Mouse (Mus musculus) embryo, embryonic 10 days (tissue): ENCODE data around the gene Pold2.
"Not testable (repeated sequence)": the region's sequence is repeated elsewhere in the genome, so short reads cannot be mapped to it uniquely, and the experiment has no call there.

Experiments used
- DNase-seq: peaks from one replicate; pipeline ENCODE4 v3.0.0-alpha.2; 2015; ENCODE audit warnings: low spot score

Pold2 gene

GRCm38 (mm10) chr11:5897839-5898238 lies 19.7 kb upstream of the Pold2 start:
- DNase-seq, result peak; percentile 25

- DNase-seq, result no peak
These were observed 19.1 kb upstream of the Pold2 start for GRCm38 (mm10) chr11:5897230-5897629.

- no peak for DNase-seq
These were observed 15.7 kb upstream of the Pold2 start for GRCm38 (mm10) chr11:5893807-5894206.

GRCm38 (mm10) chr11:5892810-5893368 lies 14.8 kb upstream of the Pold2 start:
- DNase-seq, result peak; percentile 44

GRCm38 (mm10) chr11:5892151-5892591 lies 14.1 kb upstream of the Pold2 start:
- DNase-seq, result peak; percentile 62

GRCm38 (mm10) chr11:5888563-5888962 lies 10.5 kb upstream of the Pold2 start:
- DNase-seq, result not testable (repeated sequence)

- DNase-seq, result peak; percentile 69
These were observed 9.2 kb upstream of the Pold2 start for GRCm38 (mm10) chr11:5887250-5887649.

- peak; percentile 82 for DNase-seq
These were observed 8.1 kb upstream of the Pold2 start for GRCm38 (mm10) chr11:5886187-5886586.

- no peak for DNase-seq
These were observed 4.4 kb upstream of the Pold2 start for GRCm38 (mm10) chr11:5882518-5882917.

GRCm38 (mm10) chr11:5879905-5880304 lies 1.8 kb upstream of the Pold2 start:
- peak; percentile 88 for DNase-seq

- DNase-seq, result no peak
These were observed 569 bp upstream of the Pold2 start for GRCm38 (mm10) chr11:5878661-5879060.

GRCm38 (mm10) chr11:5877421-5877820 lies 671 bp downstream of the Pold2 start:
- no peak for DNase-seq

- DNase-seq, result no peak
These were observed 4.9 kb downstream of the Pold2 start for GRCm38 (mm10) chr11:5873192-5873591.

- DNase-seq, result no peak
These were observed 5.4 kb downstream of the Pold2 start for GRCm38 (mm10) chr11:5872707-5873106.

- no peak for DNase-seq
These were observed 8.0 kb downstream of the Pold2 start for GRCm38 (mm10) chr11:5870069-5870468.

GRCm38 (mm10) chr11:5869331-5869730 lies 8.8 kb downstream of the Pold2 start:
- DNase-seq, result no peak

- no peak for DNase-seq
These were observed 9.8 kb downstream of the Pold2 start for GRCm38 (mm10) chr11:5868324-5868723.

- no peak for DNase-seq
These were observed 10.9 kb downstream of the Pold2 start for GRCm38 (mm10) chr11:5867196-5867595.

GRCm38 (mm10) chr11:5862394-5863105 lies 15.5 kb downstream of the Pold2 start:
- DNase-seq, result peak; percentile 49

GRCm38 (mm10) chr11:5861678-5862393 lies 16.3 kb downstream of the Pold2 start, which contains the start of gene Aebp1:
TSS of gene Aebp1 (plus strand) at chr11:5861947.
- DNase-seq, result peak; percentile 39

- DNase-seq, result no peak
These were observed 17.5 kb downstream of the Pold2 start for GRCm38 (mm10) chr11:5860639-5861038.

- DNase-seq, result no peak
These were observed 18.1 kb downstream of the Pold2 start for GRCm38 (mm10) chr11:5859883-5860550.
